Mouse (Mus musculus) liver, embryonic 16.5 days (tissue): ENCODE results near the gene Olfm1. TPM values are rescaled to one million over a fixed set of nuclear protein-coding genes. Genes with fewer than 3 reads are reported as not detected.

Experiments used
- ATAC-seq: fragments of 200-750 bp; cut with Nextera tagmentation; 2 replicates; pipeline ENCODE4 v1.8.0; 2017; ENCODE audit warnings: low read depth, mild to moderate bottlenecking, moderate number of reproducible peaks, moderate library complexity
- H3K27ac ChIP-seq: fragments of 300-500 bp; sonication (generic); 2 replicates; pipeline ENCODE4 v1.5.1; 2014; ENCODE audit warnings: mild to moderate bottlenecking, low read length
- H3K27me3 ChIP-seq: fragments of 300-500 bp; sonication (generic); 2 replicates; pipeline ENCODE4 v1.6.1; 2014; ENCODE audit warnings: low read depth, low read length, mixed read lengths; ENCODE audit not compliant: control insufficient read depth, insufficient read depth
- H3K36me3 ChIP-seq: fragments of 300-500 bp; sonication (generic); 2 replicates; pipeline ENCODE4 v1.6.1; 2014; ENCODE audit warnings: mild to moderate bottlenecking; ENCODE audit not compliant: control insufficient read depth, insufficient read depth
- H3K4me1 ChIP-seq: fragments of 300-500 bp; sonication (generic); 2 replicates; pipeline ENCODE4 v1.6.1; 2014; ENCODE audit warnings: low read depth, low read length, mixed read lengths; ENCODE audit not compliant: control insufficient read depth
- H3K4me2 ChIP-seq: fragments of 300-500 bp; sonication (generic); 2 replicates; pipeline ENCODE4 v1.6.1; 2014; ENCODE audit warnings: low read depth, low read length, mixed read lengths
- H3K4me3 ChIP-seq: fragments of 300-500 bp; sonication (generic); 2 replicates; pipeline ENCODE4 v1.5.1; 2014; ENCODE audit warnings: low read depth, mild to moderate bottlenecking, low read length
- H3K9ac ChIP-seq: fragments of 300-500 bp; sonication (generic); 2 replicates; pipeline ENCODE4 v1.6.1; 2014; ENCODE audit warnings: low read depth, low read length
- H3K9me3 ChIP-seq: fragments of 300-500 bp; sonication (generic); replicated peaks from 2 replicates; pipeline ENCODE4 v1.6.1; 2016; ENCODE audit warnings: low read length; ENCODE audit not compliant: control insufficient read depth
- WGBS: fragments of 180-500 bp; shearing (Covaris S2); extraction: QIAGEN DNeasy Blood & Tissue Kit; methylation state at CpG from one replicate; pipeline ENCODE4 v1.1.7; 2014; ENCODE audit not compliant: insufficient replicate concordance; 5-methylcytosine and 5-hydroxymethylcytosine counted together
- polyA plus RNA-seq: library from polyadenylated mRNA; unstranded; fragments of >200 nt; fragmentation: Nextera tagmentation; extraction: Ambion mirVana; gene quantifications from 2 replicates; pipeline ENCODE4 v1.2.1, GENCODE M21; 2015

Gene Olfm1
- 0.72 and 0.89 TPM in 2 replicates for polyA plus RNA-seq

- peak within 1 kb of the TSS; percentile 46 for H3K4me3 ChIP-seq
- H3K4me2 ChIP-seq = peak within 1 kb of the TSS; percentile 43
- no peak within 1 kb of the TSS for H3K27ac ChIP-seq
- no peaks in the 10 kb centered on the region for H3K36me3 ChIP-seq
- H3K4me1 ChIP-seq = no peaks in the 10 kb centered on the region; the same call in 1 of the 2 replicates
- H3K27me3 ChIP-seq = peaks cover 42% of the 10 kb centered on the region
- H3K9me3 ChIP-seq = no peaks in the 10 kb centered on the region
- 2% methylated on average over 74 of the region's 76 CpGs for WGBS
- no peak within 1 kb of the TSS for H3K9ac ChIP-seq
- ATAC-seq = no peak
Observed at GRCm38 (mm10) chr2:28192821-28193689, at the start of gene Olfm1. TSS of gene Olfm1 (plus strand) at chr2:28192992.

- 70% methylated on average over 13 of the region's 13 CpGs for WGBS
- H3K36me3 ChIP-seq = no peaks in the 10 kb centered on the region
- H3K9me3 ChIP-seq = no peaks in the 10 kb centered on the region
- no peak for ATAC-seq
- no peak overlapping the region for H3K4me3 ChIP-seq
- H3K27me3 ChIP-seq = no peaks in the 10 kb centered on the region; the same call in 1 of the 2 replicates
- no peak overlapping the region for H3K27ac ChIP-seq
- no peak overlapping the region for H3K9ac ChIP-seq
- peaks cover 30% of the 10 kb centered on the region for H3K4me1 ChIP-seq
- H3K4me2 ChIP-seq = no peak overlapping the region
Observed at GRCm38 (mm10) chr2:28143417-28144045, 49.3 kb upstream of the Olfm1 start.

GRCm38 (mm10) chr2:28145702-28146101 is 47.1 kb upstream of the Olfm1 start:
- no peak overlapping the region for H3K9ac ChIP-seq
- H3K27ac ChIP-seq = no peak overlapping the region
- H3K36me3 ChIP-seq = no peaks in the 10 kb centered on the region
- H3K4me1 ChIP-seq = peaks cover 29% of the 10 kb centered on the region
- no peaks in the 10 kb centered on the region for H3K9me3 ChIP-seq
- 43% methylated on average over 5 of the region's 5 CpGs for WGBS
- H3K4me2 ChIP-seq = no peak overlapping the region
- no peaks in the 10 kb centered on the region; the same call in 1 of the 2 replicates for H3K27me3 ChIP-seq
- no peak overlapping the region for H3K4me3 ChIP-seq
- ATAC-seq = no peak

GRCm38 (mm10) chr2:28146152-28146551 is 46.6 kb upstream of the Olfm1 start:
- Histone ChIP-seq H3K4me2 (no peak overlapping the region), H3K9ac (no peak overlapping the region), H3K4me1 (peaks cover 25% of the 10 kb centered on the region), H3K9me3 (no peaks in the 10 kb centered on the region), H3K36me3 (no peaks in the 10 kb centered on the region), H3K4me3 (no peak overlapping the region), H3K27me3 (no peaks in the 10 kb centered on the region; the same call in 1 of the 2 replicates), H3K27ac (no peak overlapping the region)
- ATAC-seq = no peak
- 60% methylated on average over 4 of the region's 4 CpGs for WGBS

- H3K4me3 ChIP-seq = no peak overlapping the region
- H3K27me3 ChIP-seq = no peaks in the 10 kb centered on the region; the same call in 1 of the 2 replicates
- no peak overlapping the region for H3K4me2 ChIP-seq
- no peaks in the 10 kb centered on the region for H3K36me3 ChIP-seq
- no peak for ATAC-seq
- no peak overlapping the region for H3K9ac ChIP-seq
- no peaks in the 10 kb centered on the region for H3K9me3 ChIP-seq
- H3K4me1 ChIP-seq = peaks cover 19% of the 10 kb centered on the region
- WGBS = 43% methylated on average over 4 of the region's 4 CpGs
- H3K27ac ChIP-seq = no peak overlapping the region
Observed at GRCm38 (mm10) chr2:28146685-28147084, 46.1 kb upstream of the Olfm1 start.

- Histone ChIP-seq H3K27me3 (no peaks in the 10 kb centered on the region; the same call in 1 of the 2 replicates), H3K9ac (no peak overlapping the region), H3K27ac (no peak overlapping the region), H3K9me3 (no peaks in the 10 kb centered on the region), H3K4me1 (peaks cover 13% of the 10 kb centered on the region), H3K36me3 (no peaks in the 10 kb centered on the region), H3K4me3 (no peak overlapping the region), H3K4me2 (no peak overlapping the region)
- 36% methylated on average over 5 of the region's 5 CpGs for WGBS
- ATAC-seq = peak; percentile 35; the same call in 1 of the 2 replicates
Observed at GRCm38 (mm10) chr2:28147248-28147794, 45.5 kb upstream of the Olfm1 start.

- Histone ChIP-seq H3K4me1 (peaks cover 8% of the 10 kb centered on the region), H3K36me3 (no peaks in the 10 kb centered on the region), H3K4me3 (no peak overlapping the region), H3K9me3 (no peaks in the 10 kb centered on the region), H3K9ac (no peak overlapping the region), H3K27ac (no peak overlapping the region), H3K4me2 (no peak overlapping the region), H3K27me3 (no peaks in the 10 kb centered on the region; the same call in 1 of the 2 replicates)
- no peak for ATAC-seq
- 76% methylated on average over 11 of the region's 11 CpGs for WGBS
Observed at GRCm38 (mm10) chr2:28149688-28150087, 43.1 kb upstream of the Olfm1 start.

GRCm38 (mm10) chr2:28160568-28160967 is 32.2 kb upstream of the Olfm1 start:
- 59% methylated on average over 7 of the region's 7 CpGs for WGBS
- no peak for ATAC-seq
- no peak overlapping the region for H3K9ac ChIP-seq

More at GRCm38 (mm10) chr2:28160568-28160967, 32.2 kb upstream of the Olfm1 start:
- Histone ChIP-seq H3K4me1 (no peaks in the 10 kb centered on the region), H3K27me3 (no peaks in the 10 kb centered on the region; the same call in none of the 2 replicates), H3K4me2 (no peak overlapping the region), H3K36me3 (no peaks in the 10 kb centered on the region), H3K27ac (no peak overlapping the region), H3K9me3 (no peaks in the 10 kb centered on the region), H3K4me3 (no peak overlapping the region)
